Mouse (Mus musculus): ENCODE measurements around the gene Nr2c2ap. TPM values are rescaled to one million over a fixed set of nuclear protein-coding genes. Genes with fewer than 3 reads are reported as not detected.
A peak's percentile ranks its signal among the peaks of the same experiment; 100 is the strongest.

Nr2c2ap gene
- polyA plus RNA-seq (2014; fragmentation: Nextera tagmentation; extraction: Ambion mirVana): 17.0 and 23.4 TPM in 2 replicates

- peak within 1 kb of the TSS; percentile 88 for H3K4me2 ChIP-seq
- peak; percentile 78 for ATAC-seq (replicated peaks; ENCODE audit: insufficient number of reproducible peaks, low FRiP score, low TSS enrichment)
- WGBS (ENCODE audit: insufficient replicate concordance): 1% methylated on average over 37 of the region's 37 CpGs
- peak within 1 kb of the TSS; percentile 85 for H3K4me3 ChIP-seq (ENCODE audit: low read depth, low read length)
- peak within 1 kb of the TSS; percentile 85 for H3K9ac ChIP-seq (ENCODE audit: low read depth, low read length)
- H3K9me3 ChIP-seq (replicated peaks; ENCODE audit: control insufficient read depth, low read length): no peaks in the 10 kb centered on the region
- no peaks in the 10 kb centered on the region for H3K27me3 ChIP-seq (ENCODE audit: control insufficient read depth, insufficient read depth, low read length)
- H3K4me1 ChIP-seq (ENCODE audit: control insufficient read depth, insufficient read depth, low read length): peaks cover 5% of the 10 kb centered on the region; the same call in 1 of the 2 replicates
- no peak within 1 kb of the TSS; the same call in 1 of the 2 replicates for H3K27ac ChIP-seq (ENCODE audit: low read depth, low read length)
- H3K36me3 ChIP-seq (ENCODE audit: control insufficient read depth, insufficient read depth, low read length): peaks cover 18% of the 10 kb centered on the region
These were observed at the start of gene Nr2c2ap for GRCm38 (mm10) chr8:70131166-70131883. Nr2c2ap (plus strand) TSS chr8:70131333.

GRCm38 (mm10) chr8:70081976-70082375 is 49.2 kb upstream of the Nr2c2ap start:
- ATAC-seq (replicated peaks; ENCODE audit: insufficient number of reproducible peaks, low FRiP score, low TSS enrichment): no peak
- no peaks in the 10 kb centered on the region for H3K9me3 ChIP-seq (replicated peaks; ENCODE audit: control insufficient read depth, low read length)
- no peak overlapping the region for H3K9ac ChIP-seq (ENCODE audit: low read depth, low read length)
- H3K27me3 ChIP-seq (ENCODE audit: control insufficient read depth, insufficient read depth, low read length): peaks cover 52% of the 10 kb centered on the region
- no peak overlapping the region for H3K4me3 ChIP-seq (ENCODE audit: low read depth, low read length)
- H3K27ac ChIP-seq (ENCODE audit: low read depth, low read length): no peak overlapping the region
- peaks cover 13% of the 10 kb centered on the region for H3K4me1 ChIP-seq (ENCODE audit: control insufficient read depth, insufficient read depth, low read length)
- WGBS (ENCODE audit: insufficient replicate concordance): 88% methylated on average over 2 of the region's 2 CpGs
- no peaks in the 10 kb centered on the region for H3K36me3 ChIP-seq (ENCODE audit: control insufficient read depth, insufficient read depth, low read length)
- H3K4me2 ChIP-seq: no peak overlapping the region

GRCm38 (mm10) chr8:70083285-70083684 is 47.8 kb upstream of the Nr2c2ap start, which contains the start of gene Hapln4:
Hapln4 (plus strand) TSS chr8:70083457.
- Histone ChIP-seq H3K4me2 (peak within 1 kb of the TSS; percentile 82), H3K36me3 (ENCODE audit: control insufficient read depth, insufficient read depth, low read length) (no peaks in the 10 kb centered on the region), H3K4me3 (ENCODE audit: low read depth, low read length) (peak within 1 kb of the TSS; percentile 46), H3K4me1 (ENCODE audit: control insufficient read depth, insufficient read depth, low read length) (peaks cover 17% of the 10 kb centered on the region), H3K9me3 (replicated peaks; ENCODE audit: control insufficient read depth, low read length) (no peaks in the 10 kb centered on the region), H3K27ac (ENCODE audit: low read depth, low read length) (no peak within 1 kb of the TSS), H3K9ac (ENCODE audit: low read depth, low read length) (0 out of 2 replicates have a peak within 1 kb of the TSS, but pooled peaks have one; percentile 5), H3K27me3 (ENCODE audit: control insufficient read depth, insufficient read depth, low read length) (peaks cover 65% of the 10 kb centered on the region)
- WGBS (ENCODE audit: insufficient replicate concordance): under 1% methylated on average over 26 of the region's 26 CpGs
- ATAC-seq (replicated peaks; ENCODE audit: insufficient number of reproducible peaks, low FRiP score, low TSS enrichment): no peak

- no peak for ATAC-seq (replicated peaks; ENCODE audit: insufficient number of reproducible peaks, low FRiP score, low TSS enrichment)
- 2% methylated on average over 71 of the region's 71 CpGs for WGBS (ENCODE audit: insufficient replicate concordance)
- H3K9ac ChIP-seq (ENCODE audit: low read depth, low read length): no peak overlapping the region
These were observed 46.7 kb upstream of the Nr2c2ap start for GRCm38 (mm10) chr8:70084191-70085065.

GRCm38 (mm10) chr8:70086151-70086550 is 45.0 kb upstream of the Nr2c2ap start:
- H3K4me1 ChIP-seq (ENCODE audit: control insufficient read depth, insufficient read depth, low read length): peaks cover 13% of the 10 kb centered on the region
- peaks cover 92% of the 10 kb centered on the region for H3K27me3 ChIP-seq (ENCODE audit: control insufficient read depth, insufficient read depth, low read length)
- no peak for ATAC-seq (replicated peaks; ENCODE audit: insufficient number of reproducible peaks, low FRiP score, low TSS enrichment)
- 46% methylated on average over 1 of the region's 1 CpGs for WGBS (ENCODE audit: insufficient replicate concordance)
- no peaks in the 10 kb centered on the region for H3K36me3 ChIP-seq (ENCODE audit: control insufficient read depth, insufficient read depth, low read length)
- no peak overlapping the region for H3K9ac ChIP-seq (ENCODE audit: low read depth, low read length)
- no peaks in the 10 kb centered on the region for H3K9me3 ChIP-seq (replicated peaks; ENCODE audit: control insufficient read depth, low read length)
- H3K27ac ChIP-seq (ENCODE audit: low read depth, low read length): no peak overlapping the region
- no peak overlapping the region for H3K4me2 ChIP-seq
- H3K4me3 ChIP-seq (ENCODE audit: low read depth, low read length): no peak overlapping the region

More at GRCm38 (mm10) chr8:70084191-70085065, 46.7 kb upstream of the Nr2c2ap start:
- Histone ChIP-seq H3K27ac (ENCODE audit: low read depth, low read length) (no peak overlapping the region), H3K4me2 (peak overlapping the region; percentile 82), H3K27me3 (ENCODE audit: control insufficient read depth, insufficient read depth, low read length) (peaks cover 76% of the 10 kb centered on the region), H3K4me3 (ENCODE audit: low read depth, low read length) (peak overlapping the region; percentile 46), H3K9me3 (replicated peaks; ENCODE audit: control insufficient read depth, low read length) (no peaks in the 10 kb centered on the region), H3K36me3 (ENCODE audit: control insufficient read depth, insufficient read depth, low read length) (no peaks in the 10 kb centered on the region), H3K4me1 (ENCODE audit: control insufficient read depth, insufficient read depth, low read length) (peaks cover 16% of the 10 kb centered on the region)

- Histone ChIP-seq H3K4me3 (ENCODE audit: low read depth, low read length) (no peak overlapping the region), H3K27ac (ENCODE audit: low read depth, low read length) (no peak overlapping the region), H3K9ac (ENCODE audit: low read depth, low read length) (no peak overlapping the region), H3K9me3 (replicated peaks; ENCODE audit: control insufficient read depth, low read length) (no peaks in the 10 kb centered on the region), H3K27me3 (ENCODE audit: control insufficient read depth, insufficient read depth, low read length) (peaks cover 94% of the 10 kb centered on the region), H3K4me2 (no peak overlapping the region), H3K36me3 (ENCODE audit: control insufficient read depth, insufficient read depth, low read length) (no peaks in the 10 kb centered on the region), H3K4me1 (ENCODE audit: control insufficient read depth, insufficient read depth, low read length) (peaks cover 13% of the 10 kb centered on the region)
- no peak for ATAC-seq (replicated peaks; ENCODE audit: insufficient number of reproducible peaks, low FRiP score, low TSS enrichment)
- 7% methylated on average over 7 of the region's 7 CpGs for WGBS (ENCODE audit: insufficient replicate concordance)
These were observed 43.9 kb upstream of the Nr2c2ap start for GRCm38 (mm10) chr8:70087237-70087636.

GRCm38 (mm10) chr8:70087836-70088650 is 43.1 kb upstream of the Nr2c2ap start:
- 5% methylated on average over 56 of the region's 56 CpGs for WGBS (ENCODE audit: insufficient replicate concordance)
- Histone ChIP-seq H3K4me1 (ENCODE audit: control insufficient read depth, insufficient read depth, low read length) (peaks cover 13% of the 10 kb centered on the region), H3K27me3 (ENCODE audit: control insufficient read depth, insufficient read depth, low read length) (peaks cover 89% of the 10 kb centered on the region), H3K4me3 (ENCODE audit: low read depth, low read length) (peak overlapping the region; percentile 35), H3K9ac (ENCODE audit: low read depth, low read length) (no peak overlapping the region; the same call in 1 of the 2 replicates), H3K36me3 (ENCODE audit: control insufficient read depth, insufficient read depth, low read length) (no peaks in the 10 kb centered on the region), H3K4me2 (peak overlapping the region; percentile 73), H3K27ac (ENCODE audit: low read depth, low read length) (no peak overlapping the region), H3K9me3 (replicated peaks; ENCODE audit: control insufficient read depth, low read length) (no peaks in the 10 kb centered on the region)
- ATAC-seq (replicated peaks; ENCODE audit: insufficient number of reproducible peaks, low FRiP score, low TSS enrichment): no peak
